Mouse (Mus musculus) brain, embryonic 14.5 days (tissue): ENCODE results near the gene Nemp1. TPM values are rescaled to one million over a fixed set of nuclear protein-coding genes. Genes with fewer than 3 reads are reported as not detected.

Experiments used
- DNase-seq: peaks from one replicate; pipeline ENCODE4 v3.0.0-alpha.2; 2011; ENCODE audit warnings: low read depth
- CTCF ChIP-seq: fragments of 200-500 bp; IDR thresholded peaks from 2 replicates; pipeline ENCODE4 v1.5.1; 2012; ENCODE audit warnings: inconsistent platforms, mild to moderate bottlenecking, moderate library complexity, borderline replicate concordance; ENCODE audit not compliant: insufficient read depth, insufficient read length; ENCODE audit errors: extremely low read depth
- POLR2A ChIP-seq: fragments of 200-500 bp; IDR thresholded peaks from 2 replicates; pipeline ENCODE4 v1.6.1; 2012; ENCODE audit warnings: mild to moderate bottlenecking, inconsistent platforms, borderline replicate concordance; ENCODE audit not compliant: poor library complexity, insufficient read depth, insufficient read length, severe bottlenecking; ENCODE audit errors: extremely low read depth
- polyA plus RNA-seq: library from polyadenylated mRNA; depleted of rRNA; stranded (reverse); fragments of >200 nt; gene quantifications from 2 replicates; pipeline ENCODE4 v1.2.3, GENCODE M21; 2012; rRNA removed

The Nemp1 gene
- polyA plus RNA-seq, result 6.4 and 10.7 TPM in 2 replicates

DNA sequence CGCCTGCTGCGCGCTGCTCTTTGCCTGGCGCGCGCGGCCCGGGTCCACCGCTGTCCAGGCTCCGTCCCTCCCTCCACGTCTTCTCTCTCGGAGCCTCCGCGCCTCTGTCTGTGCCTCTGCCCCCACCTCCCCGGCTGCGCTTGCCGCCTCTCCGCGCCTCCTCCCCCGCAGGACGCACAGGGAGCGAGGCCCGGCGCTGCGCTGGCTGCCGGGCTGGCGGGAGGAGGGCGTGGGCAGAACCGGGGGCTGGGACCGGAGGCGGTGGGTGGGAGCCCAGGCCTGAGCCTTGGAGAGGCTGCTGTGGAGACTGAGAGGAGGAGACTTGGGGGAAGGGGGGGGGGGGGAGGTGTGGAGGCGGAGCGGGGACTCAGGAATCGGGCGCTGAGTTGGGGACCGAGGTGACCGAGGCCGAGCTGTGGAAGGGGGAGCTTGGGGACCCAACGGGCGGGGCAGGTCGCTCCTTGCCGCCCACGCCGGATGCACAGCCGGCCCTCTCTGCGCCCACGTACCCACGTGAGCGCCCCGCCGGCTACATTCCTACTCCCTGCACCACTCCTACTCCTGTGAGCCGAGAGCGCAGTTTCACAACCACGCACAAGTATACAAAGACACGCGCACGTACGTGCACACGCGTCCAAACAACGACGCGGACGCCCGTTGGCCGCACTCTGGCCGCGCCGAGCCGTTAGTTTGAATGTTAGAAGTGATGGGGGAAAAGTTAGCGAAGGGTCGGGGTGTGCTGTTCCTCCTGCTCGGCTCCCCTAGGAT lies at the start of gene Nemp1:
Gene Nemp1, plus strand, starts transcription at position 401 of the 768 bp plus-strand sequence.
- peak; percentile 70 for DNase-seq
- no peak for TF ChIP-seq CTCF
- 0 out of 2 replicates have a peak, but pooled peaks have one; percentile 10 for TF ChIP-seq POLR2A

DNA sequence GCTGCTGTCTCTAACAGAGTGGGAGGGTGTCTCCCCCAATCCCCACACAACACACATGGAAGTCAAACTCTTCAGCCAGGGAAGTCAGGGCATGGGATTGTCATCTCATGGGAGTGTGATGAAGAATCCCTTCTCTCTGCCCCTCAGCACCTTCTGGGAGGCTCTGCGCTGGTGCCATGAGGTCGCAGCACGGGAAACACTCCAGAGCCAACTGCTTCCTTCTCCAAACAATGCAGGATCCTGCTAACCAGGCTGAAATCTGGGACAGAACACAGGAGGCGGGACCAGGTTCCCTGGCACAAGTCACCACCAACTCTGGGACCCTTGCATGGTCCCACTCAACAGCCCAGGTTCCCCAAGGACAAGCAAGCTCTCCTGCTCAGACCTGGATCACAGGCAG lies 49.4 kb upstream of the Nemp1 start:
- TF ChIP-seq POLR2A, result no peak
- TF ChIP-seq CTCF, result no peak
- no peak for DNase-seq

DNA sequence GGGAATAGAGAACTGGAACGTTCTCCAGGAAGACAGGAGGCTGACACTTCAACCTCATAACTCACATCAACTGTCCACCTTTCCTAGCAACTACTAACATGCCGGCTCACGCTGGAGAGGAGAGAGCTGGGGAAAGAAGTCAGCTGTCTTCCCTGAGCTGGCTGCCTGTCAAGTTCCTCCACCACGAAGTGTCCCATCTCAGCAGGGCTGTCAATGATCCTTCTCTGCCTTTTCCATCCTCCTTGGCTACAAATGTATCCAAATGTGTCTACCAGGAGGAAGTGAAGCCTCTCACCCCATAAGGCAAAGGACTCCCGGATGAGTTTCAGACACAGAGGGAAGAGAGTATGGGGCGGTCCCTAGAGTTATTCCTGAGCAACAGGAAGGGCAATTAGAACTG lies 48.5 kb upstream of the Nemp1 start:
- TF ChIP-seq CTCF (no peak), POLR2A (no peak)

DNA sequence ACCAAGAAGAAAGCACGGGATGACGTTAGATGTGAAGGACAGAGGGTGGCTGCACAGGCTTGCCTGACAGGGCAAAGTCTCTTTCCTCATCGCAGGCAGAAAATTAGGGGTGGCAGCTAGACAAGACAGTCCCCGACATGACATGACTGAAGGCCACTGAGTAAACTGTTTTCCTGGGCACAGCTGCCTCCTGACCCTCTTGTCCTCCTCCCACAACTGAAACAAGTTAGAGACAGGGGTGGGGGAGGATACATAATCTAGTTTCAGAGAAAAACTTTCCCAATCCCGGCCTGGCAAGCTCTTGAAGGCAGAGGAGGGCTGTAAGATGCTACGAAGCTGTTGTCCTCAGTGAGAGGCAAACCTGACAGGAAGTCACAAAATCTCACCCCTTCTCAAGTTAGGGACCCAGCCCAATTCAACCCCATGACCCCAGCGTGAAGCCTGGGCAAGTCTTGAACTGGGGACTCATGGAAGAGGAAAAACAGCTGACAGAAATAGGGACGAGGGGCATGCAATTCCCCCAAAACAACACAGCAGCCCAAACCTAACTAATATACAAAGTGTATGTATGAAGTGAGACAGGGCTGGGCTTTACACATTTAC lies 47.5 kb upstream of the Nemp1 start:
- TF ChIP-seq CTCF, result no peak
- no peak for TF ChIP-seq POLR2A
- DNase-seq, result no peak

More for the DNA sequence above, 48.5 kb upstream of the Nemp1 start:
- DNase-seq, result no peak

DNA sequence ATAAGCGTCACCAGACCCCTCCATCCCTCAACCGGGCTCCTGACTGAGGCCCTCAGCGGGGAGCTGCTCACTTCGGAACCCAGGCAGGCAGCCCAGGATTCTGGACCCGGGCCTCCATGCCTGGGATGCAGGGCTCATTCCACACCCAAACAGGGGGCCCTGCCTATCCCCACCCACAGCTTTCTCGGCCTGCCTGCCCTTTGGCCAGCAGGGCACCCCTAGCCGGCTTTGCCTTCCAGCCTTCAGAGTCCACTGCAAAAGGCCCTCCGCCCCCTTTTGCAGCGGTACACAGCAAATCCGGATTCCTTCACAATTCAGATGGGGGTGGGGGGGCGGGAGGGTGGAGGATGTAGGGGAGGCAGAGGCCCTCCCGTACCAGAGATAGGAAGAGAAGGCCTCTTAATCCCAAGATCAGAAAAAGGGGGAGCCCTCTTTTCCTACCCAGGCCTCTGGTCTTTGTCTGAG lies 46.7 kb upstream of the Nemp1 start:
- DNase-seq, result peak; percentile 56

DNA sequence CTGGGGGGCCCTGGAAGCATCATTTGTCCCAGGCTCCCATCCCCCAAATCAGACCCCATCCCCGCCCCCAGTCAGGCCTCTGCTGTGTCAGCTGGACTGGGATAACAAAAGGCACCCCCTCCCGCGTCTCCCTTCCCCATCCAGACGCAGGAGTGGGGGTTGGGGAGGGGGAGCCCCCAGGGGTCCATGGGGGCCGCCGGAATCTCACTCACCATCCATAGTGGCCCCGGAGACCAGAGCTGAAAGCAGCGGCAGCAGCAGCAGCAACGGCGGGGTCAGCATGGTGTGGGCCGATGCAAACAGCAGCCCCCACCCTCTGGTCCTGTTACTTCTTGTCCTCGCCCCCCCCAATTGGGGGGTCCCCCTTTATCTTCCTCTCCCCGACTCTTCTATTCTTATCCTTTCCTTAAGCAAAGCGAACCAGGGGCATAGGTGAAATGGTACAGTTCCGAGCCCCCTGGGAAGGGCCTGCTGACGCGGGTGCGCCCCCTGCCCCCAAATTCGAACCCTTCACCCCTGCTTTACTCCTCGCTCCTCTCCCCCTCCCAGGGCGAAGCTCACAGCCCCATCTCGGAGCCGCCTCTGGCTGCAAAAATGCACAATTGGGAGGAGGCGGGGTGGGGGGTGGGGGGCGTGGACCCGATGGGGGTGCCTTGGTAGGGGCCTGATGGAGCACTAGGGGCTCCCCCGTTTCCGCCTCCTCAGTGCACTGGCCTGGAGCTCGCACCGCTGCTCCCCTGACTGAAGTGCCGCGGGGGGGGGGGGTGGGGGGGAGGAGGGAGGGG lies 46.1 kb upstream of the Nemp1 start, which contains the start of gene Lrp1:
Gene Lrp1, minus strand, starts transcription at position 743 of the 785 bp plus-strand sequence.
- TF ChIP-seq POLR2A (no peak), CTCF (no peak)
- peak; percentile 59 for DNase-seq

More for the DNA sequence above, 46.7 kb upstream of the Nemp1 start:
- TF ChIP-seq CTCF, result peak; percentile 4; the same call in 1 of the 2 replicates
- no peak for TF ChIP-seq POLR2A

DNA sequence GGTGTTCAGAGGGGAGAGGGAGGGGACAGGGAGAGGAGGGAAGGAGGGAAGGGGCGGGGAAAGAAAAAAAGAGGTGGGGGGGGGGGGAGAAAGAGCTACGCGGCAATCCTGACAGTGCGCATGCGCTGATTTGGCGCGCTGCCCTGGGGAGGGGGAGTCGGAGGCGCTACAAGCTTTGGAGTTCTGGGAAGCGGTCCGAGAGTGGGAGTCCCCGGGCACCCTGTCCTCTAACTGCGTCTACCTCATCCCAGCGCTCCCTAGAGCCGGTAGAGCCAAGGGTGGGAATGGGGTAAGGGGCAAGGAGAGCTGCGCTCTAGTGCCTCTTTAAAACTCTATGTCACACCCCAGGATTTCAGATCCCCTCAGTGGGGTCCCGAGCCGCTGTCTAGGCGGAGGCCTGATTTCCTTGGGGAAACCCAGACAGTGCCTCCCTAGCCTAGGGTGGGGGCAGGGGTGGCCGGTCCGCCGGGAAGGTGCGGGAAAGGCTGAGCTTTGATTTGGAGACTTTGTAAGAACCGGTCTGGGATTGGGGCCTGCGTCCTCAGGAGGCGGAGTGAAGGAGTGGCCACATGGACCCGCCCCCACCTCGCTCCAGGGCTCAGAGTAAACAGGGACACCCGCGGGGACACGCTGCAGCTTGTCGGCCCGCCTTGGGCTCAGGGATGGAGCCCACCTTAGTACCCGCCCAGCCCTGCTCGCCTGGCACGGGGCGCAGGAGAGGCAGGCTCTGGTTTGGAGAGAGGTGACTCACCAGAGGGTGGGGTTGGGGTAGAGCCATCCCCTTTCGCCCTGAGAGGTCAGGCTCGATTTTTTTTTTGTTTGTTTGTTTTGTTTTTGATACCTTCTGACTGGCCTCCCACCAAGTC lies 45.3 kb upstream of the Nemp1 start:
- TF ChIP-seq POLR2A (peak; percentile 30; the same call in 1 of the 2 replicates), CTCF (no peak)
- peak; percentile 96 for DNase-seq

DNA sequence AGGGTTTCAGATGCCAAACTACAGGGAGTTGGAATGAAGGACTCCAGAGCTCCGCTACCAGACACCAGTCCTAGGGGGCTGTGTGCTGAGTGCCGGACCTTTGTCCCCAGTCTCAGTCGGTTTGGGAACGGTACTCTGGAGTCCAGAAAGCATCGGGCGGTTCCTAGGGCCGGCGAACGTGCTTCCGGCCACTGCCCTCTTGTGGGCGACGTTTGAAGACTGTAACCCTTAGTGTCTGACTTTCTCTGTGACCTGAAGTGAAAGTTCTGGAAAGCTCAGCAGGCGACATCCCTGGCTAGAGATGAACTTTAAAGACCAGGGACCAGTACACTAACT lies 44.7 kb upstream of the Nemp1 start:
- DNase-seq, result peak; percentile 59
- no peak for TF ChIP-seq POLR2A
- peak; percentile 46; the same call in 1 of the 2 replicates for TF ChIP-seq CTCF

DNA sequence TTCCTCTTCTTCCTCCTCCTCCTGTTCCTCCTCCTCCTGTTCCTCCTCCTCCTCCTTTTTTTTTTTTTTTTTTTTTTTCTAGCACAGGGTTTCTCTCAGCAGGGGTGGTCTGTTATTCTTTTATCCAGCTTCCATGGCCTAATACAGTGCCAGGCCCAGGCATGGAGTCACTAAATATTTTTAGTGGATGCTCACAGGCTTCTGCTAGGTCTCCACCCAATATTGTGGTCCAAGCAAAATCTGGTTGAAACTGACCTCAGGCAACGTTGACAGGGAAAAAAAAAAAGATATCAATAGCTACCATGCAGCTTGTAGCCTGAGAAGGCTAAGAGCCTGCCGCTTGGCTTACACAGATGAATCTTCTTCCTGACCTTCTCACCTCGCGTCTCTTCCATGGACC lies 44.0 kb upstream of the Nemp1 start:
- TF ChIP-seq POLR2A (no peak), CTCF (no peak)
- DNase-seq, result no peak
